Mouse (Mus musculus) fibroblast of lung, adult 2 months (primary cell): ENCODE results near the gene Thsd4.
"Not testable (repeated sequence)": the region's sequence is repeated elsewhere in the genome, so short reads cannot be mapped to it uniquely, and the experiment has no call there.

Experiments
- DNase-seq: peaks from one replicate; pipeline ENCODE4 v3.0.0-alpha.2; 2011; ENCODE audit warnings: low read depth

The Thsd4 gene

DNA sequence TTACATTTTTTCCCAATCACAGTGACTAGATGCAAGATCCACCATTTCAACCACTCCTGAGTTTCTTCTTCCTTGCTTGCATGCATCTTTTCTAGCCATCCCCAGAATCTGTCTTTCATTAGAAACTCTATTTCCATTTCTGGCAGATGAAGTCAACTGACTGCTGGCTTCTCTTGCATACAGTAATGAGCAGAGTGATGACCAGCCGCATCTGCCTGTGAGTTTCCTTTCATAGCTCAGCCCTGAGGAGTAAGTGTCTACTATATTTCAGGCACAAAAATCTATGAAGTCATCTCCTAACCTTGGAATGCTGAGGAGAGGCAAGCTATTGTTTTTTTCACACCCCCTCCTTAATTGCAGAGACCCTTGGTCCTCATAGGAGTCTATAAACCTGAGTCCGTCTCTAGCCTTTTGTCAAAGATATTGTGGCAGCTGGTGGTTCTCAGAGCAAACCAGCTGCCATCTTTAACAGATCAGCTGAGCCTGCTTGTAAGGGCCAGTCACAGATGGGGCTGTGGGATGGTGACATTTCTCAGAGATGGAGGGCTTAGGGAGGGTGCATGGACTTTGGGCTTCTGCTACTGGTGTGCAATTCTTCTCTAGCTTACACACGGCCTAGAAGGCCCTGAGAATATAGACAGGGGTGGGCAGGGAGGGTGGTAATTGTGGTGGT lies 535.8 kb downstream of the Thsd4 start:
- DNase-seq = no peak

DNA sequence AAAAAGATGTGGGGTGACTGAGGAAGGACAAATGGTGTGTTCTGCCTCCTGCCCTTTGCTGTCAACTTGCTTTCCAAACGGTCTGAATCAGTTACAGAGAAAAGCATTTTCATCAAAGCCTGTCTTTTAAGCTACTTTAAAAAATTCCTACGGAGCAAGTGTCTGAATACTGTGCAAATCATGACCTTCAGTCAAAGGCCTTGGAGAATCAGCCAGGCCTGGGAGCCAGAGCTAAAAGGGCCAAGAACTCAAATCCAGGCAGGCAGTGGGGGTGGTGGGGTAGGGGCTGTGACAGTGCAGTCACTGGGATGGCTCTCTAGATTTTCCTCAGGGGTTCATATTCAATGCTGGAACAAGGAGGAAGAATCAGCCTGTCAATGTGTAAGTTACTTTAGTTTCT lies 540.7 kb downstream of the Thsd4 start:
- no peak for DNase-seq

DNA sequence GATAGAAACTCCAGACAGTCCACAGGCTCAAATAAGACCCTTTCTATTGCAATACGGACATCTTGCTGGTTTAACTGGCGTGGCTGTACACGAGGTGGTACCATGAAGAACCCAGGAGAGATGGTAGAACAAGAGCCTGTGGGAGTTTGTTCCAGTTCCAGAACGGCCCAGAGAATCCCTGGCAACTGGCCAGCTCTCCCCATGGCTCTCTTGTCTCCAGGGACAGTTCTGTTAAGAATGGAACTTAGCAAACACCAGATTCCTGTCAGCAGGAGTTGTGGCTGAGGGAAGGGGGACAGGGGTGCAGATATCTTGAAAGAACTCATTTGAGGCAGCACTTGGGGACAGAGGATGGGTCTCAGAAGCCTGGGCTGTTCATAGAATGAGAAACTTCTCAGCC lies 550.6 kb downstream of the Thsd4 start:
- no peak for DNase-seq

DNA sequence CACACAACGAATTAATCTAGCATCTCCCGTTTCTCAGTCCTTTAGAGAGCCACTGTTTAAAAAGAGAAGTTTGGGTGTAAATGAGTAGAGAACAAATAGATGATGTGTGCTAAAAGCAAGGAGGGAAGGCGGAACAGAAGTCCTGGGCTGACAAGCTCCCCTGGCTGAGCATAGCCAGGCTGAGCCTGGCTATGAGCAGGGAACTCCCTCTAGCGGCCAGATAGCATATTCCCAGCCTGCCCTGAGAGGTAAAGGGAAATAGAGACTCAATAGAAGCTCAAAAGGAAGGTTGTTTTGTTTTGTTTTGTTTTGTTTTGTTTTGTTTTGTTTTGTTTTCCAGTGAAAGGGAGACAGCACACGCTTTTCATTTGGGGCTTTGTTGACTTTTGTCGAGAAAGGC lies 552.5 kb downstream of the Thsd4 start:
- DNase-seq = no peak

DNA sequence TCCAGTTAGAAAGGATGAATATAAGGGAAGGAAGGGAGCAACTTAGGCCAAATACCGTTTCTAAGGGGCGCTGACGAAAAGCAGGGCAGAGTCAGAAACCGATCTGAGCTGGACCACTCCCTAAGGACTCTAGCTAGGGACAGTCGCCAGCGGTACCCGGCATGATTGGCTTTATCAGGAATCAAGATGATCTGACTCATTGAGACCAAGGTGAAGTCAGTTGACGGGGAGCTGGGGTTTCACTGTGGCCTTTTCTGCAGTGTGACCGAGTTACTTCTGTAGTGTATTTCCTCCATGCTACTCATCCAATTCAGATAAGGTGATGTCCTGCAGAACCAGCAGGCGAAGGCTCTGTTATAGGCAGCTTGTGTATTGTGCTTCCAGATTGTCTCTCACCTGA lies 556.8 kb downstream of the Thsd4 start:
- no peak for DNase-seq

- DNase-seq = no peak
Measured at GRCm38 (mm10) chr9:59964367-59964766, 557.5 kb downstream of the Thsd4 start.

GRCm38 (mm10) chr9:59961201-59961955 lies 560.5 kb downstream of the Thsd4 start:
- DNase-seq = no peak

- DNase-seq = no peak
Measured at GRCm38 (mm10) chr9:59960559-59960958, 561.3 kb downstream of the Thsd4 start, which contains the start of gene Nr2e3. Nr2e3 (minus strand) TSS chr9:59960659.

DNA sequence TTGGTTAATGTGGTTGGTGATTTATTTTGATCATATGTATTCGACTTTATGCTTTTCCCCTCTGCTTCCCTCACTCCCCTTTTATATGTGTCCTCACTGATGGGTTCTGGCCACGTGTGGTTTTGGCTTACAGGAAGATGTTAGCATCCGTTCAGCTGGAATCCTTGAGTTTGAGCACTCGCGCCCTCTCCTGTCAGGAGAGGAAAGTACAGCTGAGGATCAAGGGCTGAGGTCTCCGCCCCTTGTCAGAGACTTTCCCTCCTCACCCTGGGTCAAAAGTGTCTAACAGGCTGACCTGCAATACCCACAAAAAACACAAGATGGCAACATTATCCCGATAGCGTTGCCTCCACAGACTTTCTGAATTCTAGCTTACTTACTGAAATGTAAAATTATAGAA lies 562.6 kb downstream of the Thsd4 start:
- peak; percentile 90 for DNase-seq

DNA sequence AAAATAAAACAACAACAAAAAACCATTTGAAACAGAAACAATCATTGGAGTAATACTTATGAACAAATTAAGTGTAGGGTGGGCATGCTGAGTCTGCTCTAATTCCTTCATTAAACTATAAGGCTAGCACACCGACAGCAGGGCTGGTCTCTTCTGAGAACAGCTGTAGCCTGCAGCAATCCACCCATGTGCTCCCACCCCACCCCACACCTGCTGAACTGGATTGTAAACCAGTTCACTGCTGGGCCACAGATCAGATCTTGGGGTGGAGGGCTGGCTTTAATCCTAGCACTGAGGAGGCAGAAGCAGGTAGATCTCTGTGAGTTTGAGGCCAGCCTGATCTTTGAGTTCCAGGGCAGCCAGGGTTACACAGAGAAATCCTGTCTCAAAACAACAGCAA lies 563.7 kb downstream of the Thsd4 start:
- not testable (repeated sequence) for DNase-seq

DNA sequence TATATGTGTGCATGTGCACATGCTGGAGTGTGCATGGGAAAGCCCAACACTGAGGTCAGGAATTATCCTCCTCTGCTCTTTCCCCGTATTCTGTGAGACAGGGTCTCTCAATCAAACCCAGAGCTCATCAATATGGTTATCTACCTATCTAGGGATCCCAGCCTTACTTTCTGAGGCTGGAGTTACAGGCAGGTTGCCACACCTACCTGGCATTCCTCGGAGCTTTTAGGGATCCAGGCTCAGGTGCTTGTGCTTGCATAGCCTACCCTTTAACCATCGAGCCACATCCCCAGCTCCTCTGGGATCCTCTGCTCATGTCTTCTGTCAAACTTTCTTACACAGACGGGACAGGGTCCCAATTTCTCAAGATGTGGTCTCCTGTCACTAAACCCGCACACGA lies 565.4 kb downstream of the Thsd4 start:
- no peak for DNase-seq

- DNase-seq = no peak
Measured at GRCm38 (mm10) chr9:59955692-59956091, 566.2 kb downstream of the Thsd4 start.

- no peak for DNase-seq
Measured at GRCm38 (mm10) chr9:59955199-59955598, 566.6 kb downstream of the Thsd4 start.

DNA sequence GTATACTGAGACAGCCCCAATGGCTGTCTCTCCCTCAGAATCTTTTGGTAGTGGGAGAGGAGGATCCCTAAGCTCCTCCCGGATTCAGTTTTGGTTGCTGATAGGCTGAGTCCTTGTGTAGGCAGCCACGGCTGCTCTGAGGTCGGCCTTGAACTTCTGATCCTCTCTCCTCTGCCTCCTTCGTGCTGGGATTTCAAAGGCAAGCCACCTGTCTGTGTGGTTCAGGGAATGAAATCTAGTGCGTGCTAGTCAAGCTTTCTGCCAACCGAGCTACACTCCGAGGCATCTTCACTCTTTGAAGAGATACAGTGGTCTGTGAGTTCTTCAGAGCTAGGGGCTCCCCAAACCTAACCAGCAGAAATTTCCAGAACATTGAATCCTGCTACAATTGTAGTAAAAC lies 568.3 kb downstream of the Thsd4 start:
- no peak for DNase-seq

- DNase-seq = no peak
Measured at GRCm38 (mm10) chr9:59952515-59953070, 569.3 kb downstream of the Thsd4 start.

- no peak for DNase-seq
Measured at GRCm38 (mm10) chr9:59951943-59952342, 569.9 kb downstream of the Thsd4 start.

GRCm38 (mm10) chr9:59951001-59951750 lies 570.7 kb downstream of the Thsd4 start:
- no peak for DNase-seq

DNA sequence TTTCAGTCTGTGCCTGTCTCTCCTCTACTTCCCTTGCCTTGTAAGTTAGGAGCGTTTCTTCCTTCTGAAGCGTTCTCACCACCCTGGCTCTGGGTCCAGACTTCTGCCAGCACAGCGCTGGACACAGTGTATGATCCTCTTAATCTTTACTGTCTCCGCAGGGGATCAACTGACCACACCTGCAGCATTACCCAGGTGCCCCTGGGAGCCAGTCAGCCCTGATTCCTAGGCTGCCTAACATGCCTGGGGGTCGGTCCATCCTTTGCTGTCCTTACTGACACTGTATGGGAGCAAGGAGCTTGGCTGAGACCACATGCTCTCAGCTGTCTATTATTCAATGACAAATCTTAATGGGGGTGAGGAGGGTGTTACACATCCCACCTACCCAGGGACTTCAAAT lies 571.9 kb downstream of the Thsd4 start:
- DNase-seq = no peak

DNA sequence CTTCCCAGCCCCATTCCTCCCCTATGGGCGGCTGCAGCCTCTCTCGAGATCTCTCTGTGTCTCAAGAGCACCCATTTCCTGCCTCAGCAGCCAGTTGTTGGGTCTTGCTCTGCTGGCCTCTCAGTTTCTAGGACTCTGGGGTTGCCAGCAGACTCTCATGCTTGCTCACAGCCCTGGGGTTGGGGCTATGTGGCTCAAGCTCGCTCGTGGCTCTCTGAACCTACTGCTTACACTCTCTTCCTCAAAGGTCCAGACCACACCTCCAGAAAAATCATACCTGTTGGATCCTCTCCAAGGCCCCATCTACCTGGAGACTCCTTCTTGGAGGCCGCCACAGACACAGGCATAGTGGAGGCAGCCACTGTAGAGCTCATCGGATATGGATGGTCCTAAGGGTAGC lies 572.3 kb downstream of the Thsd4 start:
- DNase-seq = no peak

DNA sequence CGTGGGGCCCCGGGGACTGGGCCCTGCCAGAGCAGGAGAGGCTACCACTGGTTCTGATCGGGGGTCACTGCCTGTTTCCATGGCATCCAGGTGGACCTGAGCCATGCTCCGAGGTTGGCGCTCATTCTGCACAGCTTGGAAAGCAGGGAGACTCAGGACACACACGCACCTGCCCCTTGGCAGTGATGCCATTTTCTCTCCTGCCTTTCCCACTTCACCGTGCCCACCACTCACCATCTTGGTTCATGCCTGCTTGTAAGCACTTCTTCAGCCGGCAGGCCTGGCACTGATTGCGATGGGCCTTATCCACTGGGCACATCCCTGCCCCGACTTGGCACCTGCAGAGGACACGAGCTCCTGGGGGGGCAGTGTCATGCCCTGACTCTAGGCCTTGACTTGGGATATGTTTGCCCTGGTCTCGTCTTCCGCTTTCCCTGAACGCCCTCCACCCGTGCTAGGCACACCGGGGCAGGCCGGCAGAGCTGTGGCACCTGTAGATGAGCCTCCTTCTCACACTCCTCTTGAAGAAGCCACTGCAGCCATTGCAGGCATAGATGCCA lies 573.1 kb downstream of the Thsd4 start:
- DNase-seq = no peak

- DNase-seq = no peak
Measured at GRCm38 (mm10) chr9:59948226-59948625, 573.6 kb downstream of the Thsd4 start.

GRCm38 (mm10) chr9:59947271-59947670 lies 574.6 kb downstream of the Thsd4 start:
- DNase-seq = no peak
